Mouse (Mus musculus) G1E (cell line): ENCODE measurements around the gene 2700049A03Rik.

Experiments used
- CTCF ChIP-seq: IDR thresholded peaks from 2 replicates; pipeline ENCODE4 v1.5.1; 2012; ENCODE audit warnings: low read depth, low read length, inconsistent platforms, mixed read lengths
- GATA1 ChIP-seq: IDR thresholded peaks from 2 replicates; pipeline ENCODE4 v1.6.1; 2012; ENCODE audit warnings: borderline replicate concordance, low read length, inconsistent platforms, mixed read lengths
- POLR2AphosphoS5 ChIP-seq: IDR thresholded peaks from 2 replicates; pipeline ENCODE4 v1.6.1; 2012; ENCODE audit warnings: low read depth, low read length, inconsistent platforms; ENCODE audit not compliant: insufficient replicate concordance
- TAL1 ChIP-seq: conservative IDR thresholded peaks from 2 replicates; pipeline ENCODE4 v1.6.1; 2012; ENCODE audit warnings: low read depth, low read length, inconsistent platforms, mixed read lengths

GRCm38 (mm10) chr12:71113074-71113473 lies 23.6 kb upstream of the 2700049A03Rik start:
- no peak for TF ChIP-seq CTCF
- no peak for TF ChIP-seq GATA1
- no peak for TF ChIP-seq POLR2AphosphoS5
- no peak for TF ChIP-seq TAL1
